Mouse (Mus musculus): ENCODE results near the gene Hip1r.
A peak's percentile ranks its signal among the peaks of the same experiment; 100 is the strongest.

Hip1r gene

DNA sequence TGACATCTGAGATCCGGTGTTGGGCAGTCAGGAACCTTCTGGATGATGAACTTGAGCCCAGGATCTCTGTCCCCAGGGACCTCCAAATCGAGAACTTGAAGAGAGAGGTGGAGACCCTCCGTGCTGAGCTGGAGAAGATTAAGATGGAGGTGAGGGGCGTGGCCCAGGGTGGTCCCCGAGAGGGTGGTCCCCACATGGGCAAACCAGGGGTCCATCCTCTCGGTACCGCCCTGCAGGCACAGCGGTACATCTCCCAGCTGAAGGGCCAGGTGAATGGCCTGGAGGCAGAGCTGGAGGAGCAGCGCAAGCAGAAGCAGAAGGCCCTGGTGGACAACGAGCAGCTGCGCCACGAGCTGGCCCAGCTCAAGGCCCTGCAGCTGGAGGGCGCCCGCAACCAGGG is 23.3 kb downstream of the Hip1r start:
- no peak for DNase-seq (ENCODE audit: low read depth, low spot score)

DNA sequence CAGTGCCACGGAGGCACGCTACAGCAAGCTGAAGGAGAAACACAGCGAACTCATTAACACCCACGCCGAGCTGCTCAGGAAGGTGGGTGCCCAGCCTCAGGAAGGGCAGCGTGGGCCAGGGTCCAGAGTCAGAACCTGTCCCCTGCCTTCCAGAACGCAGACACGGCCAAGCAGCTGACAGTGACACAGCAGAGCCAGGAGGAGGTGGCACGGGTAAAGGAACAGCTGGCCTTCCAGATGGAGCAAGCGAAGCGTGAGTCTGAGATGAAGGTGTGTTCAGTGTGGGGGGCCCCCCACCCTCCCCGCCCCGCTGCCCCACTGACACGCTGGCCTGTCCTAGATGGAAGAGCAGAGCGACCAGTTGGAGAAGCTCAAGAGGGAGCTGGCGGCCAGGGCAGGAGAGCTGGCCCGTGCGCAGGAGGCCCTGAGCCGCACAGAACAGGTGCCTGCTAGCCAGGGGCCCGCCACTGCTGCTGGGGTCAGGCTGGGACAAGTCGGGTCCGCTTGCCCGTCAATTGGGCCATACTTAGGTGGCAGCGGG is 23.9 kb downstream of the Hip1r start:
- no peak for DNase-seq (ENCODE audit: low read depth, low spot score)

DNA sequence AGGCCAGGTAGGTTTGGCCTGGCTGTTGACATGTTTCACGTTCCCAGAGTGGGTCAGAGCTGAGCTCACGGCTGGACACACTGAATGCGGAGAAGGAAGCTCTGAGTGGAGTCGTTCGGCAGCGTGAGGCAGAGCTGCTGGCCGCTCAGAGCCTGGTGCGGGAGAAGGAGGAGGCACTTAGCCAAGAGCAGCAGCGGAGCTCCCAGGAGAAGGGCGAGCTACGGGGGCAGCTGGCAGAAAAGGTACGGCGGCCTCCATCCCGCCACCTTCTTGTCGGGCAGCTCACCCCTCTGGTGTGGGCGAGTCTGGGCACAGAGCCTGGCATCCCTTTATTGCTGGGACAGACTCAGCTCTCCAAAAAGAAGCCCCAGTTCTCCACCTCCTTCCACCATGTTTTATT is 24.4 kb downstream of the Hip1r start:
- no peak for DNase-seq (ENCODE audit: low read depth, low spot score)

DNA sequence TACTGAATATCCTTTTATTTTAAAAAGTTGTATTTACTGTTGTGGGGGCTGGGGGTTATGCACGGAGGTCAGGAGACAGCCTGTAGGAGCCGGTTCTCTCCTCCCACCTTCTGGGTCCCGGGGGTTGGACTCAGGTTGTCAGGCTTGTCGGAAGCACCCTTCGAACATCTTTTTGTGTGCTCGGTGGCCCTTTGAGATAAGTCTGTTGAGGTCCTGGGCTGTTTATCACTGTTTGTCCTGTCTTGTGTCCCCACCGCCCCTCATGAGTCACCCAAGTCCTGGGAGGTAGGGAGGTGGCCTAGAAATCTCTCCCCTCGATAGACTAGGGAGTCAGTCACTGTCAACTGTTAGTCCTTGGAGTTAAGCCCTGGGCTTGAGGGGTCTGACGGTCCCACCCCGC is 24.9 kb downstream of the Hip1r start:
- DNase-seq (ENCODE audit: low read depth, low spot score), result no peak

DNA sequence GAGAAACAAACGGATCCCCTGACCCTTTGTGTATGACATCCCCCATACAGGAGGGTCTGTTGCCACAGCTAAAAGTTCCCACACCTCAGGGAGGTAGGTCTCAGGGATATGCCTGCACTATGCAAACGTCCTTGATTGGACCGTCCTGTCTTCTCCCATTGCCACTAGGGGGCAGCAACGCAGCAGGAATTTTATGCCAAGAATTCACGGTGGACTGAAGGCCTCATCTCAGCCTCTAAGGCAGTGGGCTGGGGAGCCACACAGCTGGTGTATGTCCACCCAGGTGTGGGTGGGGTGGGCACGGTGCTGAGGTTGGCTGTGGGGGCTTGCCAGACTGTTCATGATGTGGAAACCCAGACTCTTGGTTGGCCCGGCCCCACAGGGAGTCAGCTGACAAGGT is 27.4 kb downstream of the Hip1r start:
- peak; percentile 83 for DNase-seq (ENCODE audit: low read depth, low spot score)

DNA sequence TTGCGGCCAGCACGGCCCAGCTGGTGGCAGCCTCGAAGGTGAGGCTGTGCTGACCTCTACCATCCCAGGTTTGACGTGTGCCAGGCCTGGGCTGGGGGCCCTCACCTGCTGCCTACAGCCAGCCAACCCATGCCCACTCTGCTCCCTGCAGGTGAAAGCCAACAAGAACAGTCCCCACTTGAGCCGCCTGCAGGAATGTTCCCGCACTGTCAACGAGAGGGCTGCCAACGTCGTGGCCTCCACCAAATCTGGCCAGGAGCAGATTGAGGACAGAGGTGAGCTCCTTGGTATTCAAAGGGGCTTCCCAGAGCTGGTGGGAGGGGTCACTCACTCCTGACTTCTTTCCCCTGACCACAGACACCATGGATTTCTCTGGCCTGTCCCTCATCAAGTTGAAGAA is 27.8 kb downstream of the Hip1r start:
- DNase-seq (ENCODE audit: low read depth, low spot score), result no peak

DNA sequence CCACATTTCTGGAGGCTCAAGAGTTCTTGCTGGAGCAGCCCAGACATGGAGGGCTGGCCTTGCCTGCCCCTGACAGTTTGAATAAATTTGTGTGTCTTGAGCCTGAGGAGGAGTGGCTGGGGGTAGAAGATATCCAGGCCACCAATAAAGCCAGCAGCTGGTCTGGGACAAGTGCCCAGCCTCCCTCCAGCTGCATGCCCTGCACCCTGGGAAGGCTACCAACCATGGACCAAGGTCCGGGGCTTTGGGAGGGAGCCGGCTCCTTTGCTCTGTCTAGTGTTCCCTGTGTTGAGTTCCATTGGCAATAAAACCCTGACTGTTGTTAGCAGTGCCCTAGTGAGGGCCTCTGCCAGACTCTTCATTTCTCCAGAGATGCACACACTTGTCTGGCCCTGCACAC is 29.4 kb downstream of the Hip1r start:
- DNase-seq (ENCODE audit: low read depth, low spot score), result no peak

DNA sequence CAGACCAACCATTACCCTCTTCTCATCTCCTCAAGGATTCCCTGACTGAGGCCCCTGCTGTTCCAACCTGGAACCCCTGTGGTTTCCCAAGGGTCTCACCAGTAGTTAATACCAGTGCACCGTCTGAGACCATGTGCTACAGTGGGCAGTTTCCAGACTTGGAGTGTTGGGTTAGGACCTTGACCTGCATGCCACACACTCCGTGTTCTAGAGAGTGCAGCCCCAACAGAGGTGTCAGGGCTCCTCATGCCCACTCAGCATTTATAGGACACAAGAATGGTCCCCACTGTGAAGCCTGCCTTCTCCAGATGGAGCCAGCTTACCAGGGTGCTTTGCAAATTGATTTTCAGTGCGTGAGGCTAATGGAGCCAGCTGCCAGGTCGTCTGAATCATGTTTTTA is 29.9 kb downstream of the Hip1r start:
- DNase-seq (ENCODE audit: low read depth, low spot score), result no peak

DNA sequence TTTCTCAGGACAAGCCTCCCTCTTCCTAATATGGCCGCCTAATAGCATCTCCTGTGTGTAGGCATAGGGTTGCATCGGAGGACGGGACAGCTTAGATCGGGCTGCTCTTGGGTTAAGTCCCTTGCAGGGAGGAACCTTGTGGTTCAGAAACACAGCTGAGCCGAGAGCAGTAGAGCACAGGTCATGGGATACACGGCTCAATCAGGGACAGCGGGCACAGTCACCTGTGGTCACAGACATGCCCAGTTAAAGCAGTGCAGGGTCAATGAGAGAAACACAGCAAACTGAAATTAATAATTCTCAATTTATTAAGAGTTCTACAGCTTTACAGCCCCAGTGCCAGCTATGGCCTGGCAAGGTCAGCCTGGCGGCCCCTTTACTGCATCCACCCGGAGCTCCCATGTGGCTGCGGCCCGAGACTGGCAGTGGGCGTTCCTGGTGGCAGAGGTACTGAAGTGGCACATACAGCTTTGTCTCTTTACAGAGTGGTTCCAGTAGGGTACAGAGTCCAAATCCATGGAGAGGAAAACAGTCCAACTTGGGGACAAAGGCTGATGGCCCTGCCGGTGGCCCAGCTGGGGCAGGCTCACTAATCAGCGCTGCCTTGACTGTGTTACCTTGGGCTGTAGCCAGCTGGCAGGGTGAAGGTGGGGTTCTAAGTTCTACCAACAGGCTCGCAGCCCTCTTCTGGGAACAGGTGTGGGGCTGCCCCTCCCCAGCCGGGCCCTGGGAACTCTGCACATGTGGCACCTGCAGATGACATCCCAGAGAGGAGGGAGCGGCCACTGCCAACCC is 31.1 kb downstream of the Hip1r start:
- no peak for DNase-seq (ENCODE audit: low read depth, low spot score)

DNA sequence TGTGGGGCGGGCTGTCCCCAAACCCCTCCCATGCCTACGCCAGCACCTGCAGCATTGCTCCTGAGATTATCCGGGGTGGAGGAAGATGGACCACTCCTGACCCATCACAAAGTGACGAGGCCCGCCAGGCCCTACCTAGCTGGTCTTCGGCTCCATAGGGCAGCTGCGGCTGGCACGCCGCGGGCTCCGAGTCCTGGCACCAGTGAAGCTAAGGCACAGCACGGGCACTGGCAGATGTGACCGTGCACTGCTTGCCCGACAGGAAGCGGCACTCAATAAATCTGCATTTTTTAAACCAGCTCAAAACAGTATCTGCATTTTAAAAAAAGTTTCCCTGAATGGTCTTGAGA is 31.7 kb downstream of the Hip1r start:
- DNase-seq (ENCODE audit: low read depth, low spot score), result no peak

DNA sequence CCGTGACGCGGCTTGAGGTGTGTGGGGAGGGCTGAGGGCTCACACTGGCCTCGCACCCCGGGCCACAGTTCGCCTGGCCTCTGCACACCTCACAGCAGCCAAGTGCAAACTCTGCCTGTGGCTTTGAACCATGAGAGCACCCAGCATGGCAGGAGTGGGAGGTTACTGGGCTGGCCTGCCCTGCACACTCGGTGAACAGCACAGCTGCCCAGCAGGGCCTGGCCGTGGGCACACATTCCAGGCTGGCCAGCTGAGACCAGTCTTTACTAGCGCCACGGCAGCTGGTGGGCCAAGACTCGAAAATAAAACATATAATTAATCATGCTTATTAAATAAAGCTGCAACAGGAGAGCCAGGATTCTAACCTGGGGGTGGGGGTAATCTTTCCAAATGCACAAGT is 32.2 kb downstream of the Hip1r start:
- DNase-seq (ENCODE audit: low read depth, low spot score), result no peak

DNA sequence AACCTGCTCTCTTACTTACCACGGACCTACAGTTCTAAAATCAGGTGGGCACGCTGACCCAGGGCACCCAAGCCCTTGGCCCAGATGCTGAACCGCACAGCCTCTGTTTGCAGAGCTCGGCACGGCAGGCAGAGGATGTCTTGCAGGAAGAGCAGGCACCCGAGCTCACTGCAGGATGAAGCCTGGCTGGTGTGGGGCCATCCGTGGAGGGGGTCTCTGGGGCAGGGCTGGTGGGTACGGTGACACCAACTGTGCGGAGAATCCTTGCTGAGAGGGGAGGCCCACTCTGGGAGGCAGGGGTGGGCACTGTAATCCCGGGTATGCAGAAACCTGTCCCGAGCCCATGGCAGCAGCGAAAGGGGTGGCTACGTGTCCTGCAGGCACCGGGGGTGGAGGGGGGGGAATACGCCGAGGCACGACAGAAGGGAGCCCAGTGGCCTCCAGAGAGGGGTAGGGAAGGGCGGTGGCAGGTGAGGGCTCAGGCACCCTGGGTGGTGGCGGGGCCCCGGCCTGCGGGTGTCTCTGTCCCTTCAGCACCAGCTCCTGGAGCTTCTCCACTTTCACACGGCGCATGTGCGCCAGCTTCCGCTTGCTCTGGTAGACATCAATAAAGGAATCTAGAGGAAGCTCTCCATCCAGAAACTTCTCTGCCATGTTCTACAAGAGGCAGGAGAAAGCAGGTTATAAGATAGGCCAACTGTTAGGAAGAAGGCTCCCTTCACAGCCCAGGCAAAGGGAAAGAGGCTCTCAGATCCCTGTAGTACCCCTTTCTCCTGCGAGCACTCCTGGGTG is 32.9 kb downstream of the Hip1r start:
- DNase-seq (ENCODE audit: low read depth, low spot score), result no peak

DNA sequence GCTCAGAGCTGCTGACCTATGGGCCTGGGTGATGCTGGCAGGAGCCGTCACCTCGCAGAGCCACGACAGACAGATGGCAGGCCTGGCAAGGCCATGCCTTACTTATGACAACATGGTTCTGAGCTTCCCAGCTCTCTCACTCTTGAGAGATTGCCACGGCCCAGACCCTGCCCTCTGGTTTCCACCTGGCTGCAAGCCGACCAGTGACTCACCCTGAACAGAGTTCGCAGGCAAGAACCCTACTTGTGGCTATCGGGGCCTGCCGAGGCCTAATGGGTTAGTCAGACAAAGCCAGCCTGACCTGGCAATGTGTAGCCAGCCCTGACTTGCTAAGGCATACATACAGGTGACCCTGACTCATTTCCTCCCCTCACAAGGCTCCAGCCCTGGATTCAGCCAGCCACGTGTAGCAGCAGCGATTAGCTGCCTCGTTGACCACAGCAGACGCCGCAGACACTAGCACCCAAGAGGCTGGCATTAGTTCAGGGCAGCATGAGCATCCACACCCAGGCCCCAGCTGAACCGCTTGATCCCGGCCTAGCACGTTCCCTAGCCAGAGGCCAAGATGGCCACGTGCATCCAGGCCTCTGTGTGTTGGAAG is 33.6 kb downstream of the Hip1r start:
- DNase-seq (ENCODE audit: low read depth, low spot score), result no peak

DNA sequence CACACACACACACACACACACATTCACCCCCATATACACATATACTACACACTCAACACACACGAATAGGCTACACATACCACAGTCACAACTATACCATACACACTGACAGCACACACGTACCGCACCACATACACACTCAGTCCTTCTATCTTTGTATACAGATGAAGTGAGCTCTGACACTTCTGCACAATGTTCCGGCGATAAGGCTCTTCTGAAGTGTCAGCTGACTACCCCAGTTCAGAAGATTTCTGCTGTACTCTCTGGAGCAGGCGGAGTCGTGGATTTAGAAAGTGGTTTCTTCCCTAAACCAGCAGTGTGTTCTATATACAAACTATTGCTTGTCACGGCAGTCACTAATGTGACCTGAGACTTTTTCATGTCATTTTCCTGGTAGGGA is 36.6 kb downstream of the Hip1r start:
- no peak for DNase-seq (ENCODE audit: low read depth, low spot score)

DNA sequence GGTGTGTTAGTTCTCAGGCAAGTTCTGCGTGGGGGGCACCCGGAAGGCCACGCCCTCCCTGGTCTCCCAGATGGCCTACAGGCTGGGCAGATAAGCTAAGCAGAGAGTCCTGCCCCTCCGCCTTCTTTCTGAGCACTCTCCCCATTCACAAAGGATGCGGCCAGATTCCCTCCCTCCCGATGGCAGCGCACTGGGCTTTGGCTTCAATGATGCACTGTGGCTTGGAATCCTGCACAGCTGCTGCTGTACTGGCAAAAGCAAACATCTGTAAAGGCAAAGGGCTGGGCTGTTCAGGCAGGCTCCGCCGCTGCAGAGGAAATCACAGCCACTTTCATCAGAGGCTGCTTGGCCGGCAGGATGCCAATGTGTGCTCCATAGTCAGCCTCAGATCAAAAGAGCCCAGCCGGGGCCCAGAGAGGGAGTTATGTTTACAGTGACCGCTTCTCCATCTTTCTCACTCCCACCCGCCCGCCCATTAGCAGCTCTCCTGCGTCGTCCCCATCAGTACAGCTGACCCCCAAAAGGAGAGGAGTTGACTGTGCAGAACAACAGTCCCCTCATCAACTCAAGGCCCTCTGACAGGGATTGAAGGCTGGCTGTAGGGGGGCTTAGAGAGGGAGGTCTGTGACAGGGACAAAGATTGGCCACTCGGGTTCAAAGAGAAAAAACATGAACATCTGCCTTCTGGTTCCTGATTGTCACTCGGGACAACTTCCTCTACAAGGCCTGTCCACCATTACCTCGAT is 37.7 kb downstream of the Hip1r start:
- no peak for DNase-seq (ENCODE audit: low read depth, low spot score)

DNA sequence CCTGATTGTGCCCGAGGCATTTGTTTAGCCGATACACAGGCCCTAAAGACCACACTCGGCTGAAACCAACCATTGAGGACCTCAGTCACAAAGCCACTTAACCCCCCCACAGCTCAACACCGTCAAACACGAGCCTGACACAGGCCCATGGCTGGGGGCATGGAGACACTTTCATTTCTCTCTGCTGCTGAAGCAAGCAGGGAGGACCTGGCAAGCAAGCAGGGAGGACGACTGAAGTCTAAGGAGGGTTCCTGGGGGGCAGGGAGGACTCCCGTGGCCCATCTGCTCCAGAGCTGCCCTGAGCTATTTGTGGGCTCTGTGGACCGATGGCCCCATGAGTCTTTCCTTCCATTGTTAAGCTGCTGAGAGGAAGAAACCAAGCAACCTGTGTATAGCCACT is 38.5 kb downstream of the Hip1r start:
- no peak for DNase-seq (ENCODE audit: low read depth, low spot score)

DNA sequence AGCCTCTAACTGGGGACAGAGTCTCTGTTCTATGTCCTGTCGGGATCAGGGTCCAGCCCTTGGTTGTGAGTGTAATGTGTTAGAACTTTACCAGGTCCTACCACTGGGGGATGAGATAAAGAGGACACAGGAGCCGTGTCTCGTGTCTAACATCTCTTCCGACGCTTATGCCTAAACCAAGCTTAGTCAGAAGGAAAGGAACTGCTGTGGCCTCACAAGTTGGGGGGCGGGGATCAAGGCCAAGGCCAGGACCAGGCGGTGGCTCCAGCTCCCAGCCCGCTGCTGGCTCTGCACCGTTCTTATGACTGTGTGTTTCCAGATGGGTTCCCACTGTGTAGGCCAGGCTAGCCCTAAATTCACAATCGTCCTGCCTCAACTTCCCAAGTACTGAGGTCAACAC is 39.5 kb downstream of the Hip1r start:
- DNase-seq (ENCODE audit: low read depth, low spot score), result no peak

DNA sequence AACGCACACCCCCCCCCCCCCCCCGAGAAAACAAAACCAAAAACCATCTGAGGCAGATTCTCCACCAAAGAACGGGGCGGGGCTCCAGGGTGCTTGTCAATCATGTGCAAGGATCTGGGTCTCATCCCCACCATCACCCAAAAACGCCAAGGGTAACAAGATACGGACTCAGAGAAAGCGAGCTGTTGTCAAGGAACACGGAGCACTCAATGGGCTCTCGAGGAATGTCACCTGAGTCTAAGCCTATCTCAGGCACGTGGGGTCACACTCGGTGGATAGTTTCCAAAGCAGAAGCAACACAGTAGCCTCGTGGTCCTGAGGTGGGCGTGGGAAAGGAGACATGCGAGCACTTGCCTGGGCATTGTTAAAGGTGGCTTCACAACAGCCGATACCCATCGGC is 40.3 kb downstream of the Hip1r start:
- no peak for DNase-seq (ENCODE audit: low read depth, low spot score)

DNA sequence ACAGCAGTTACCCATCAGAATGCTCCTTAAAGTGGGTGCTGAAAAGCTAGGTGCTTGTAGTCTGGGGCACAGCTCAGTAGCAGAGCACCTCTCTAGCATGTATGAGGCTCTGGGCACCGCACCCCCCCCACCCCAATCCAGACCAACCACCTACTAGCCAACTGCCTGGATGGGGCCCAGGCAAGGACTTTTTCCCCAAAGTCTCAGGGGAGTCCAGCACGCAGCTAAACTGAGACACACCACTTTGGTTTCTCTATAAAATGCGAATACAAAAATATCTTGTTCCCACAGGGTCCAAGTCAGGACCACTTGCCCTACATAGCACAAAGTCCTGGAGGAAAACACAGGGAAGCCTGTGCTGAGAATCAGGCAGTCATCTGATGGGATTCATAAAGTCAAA is 40.8 kb downstream of the Hip1r start:
- no peak for DNase-seq (ENCODE audit: low read depth, low spot score)

DNA sequence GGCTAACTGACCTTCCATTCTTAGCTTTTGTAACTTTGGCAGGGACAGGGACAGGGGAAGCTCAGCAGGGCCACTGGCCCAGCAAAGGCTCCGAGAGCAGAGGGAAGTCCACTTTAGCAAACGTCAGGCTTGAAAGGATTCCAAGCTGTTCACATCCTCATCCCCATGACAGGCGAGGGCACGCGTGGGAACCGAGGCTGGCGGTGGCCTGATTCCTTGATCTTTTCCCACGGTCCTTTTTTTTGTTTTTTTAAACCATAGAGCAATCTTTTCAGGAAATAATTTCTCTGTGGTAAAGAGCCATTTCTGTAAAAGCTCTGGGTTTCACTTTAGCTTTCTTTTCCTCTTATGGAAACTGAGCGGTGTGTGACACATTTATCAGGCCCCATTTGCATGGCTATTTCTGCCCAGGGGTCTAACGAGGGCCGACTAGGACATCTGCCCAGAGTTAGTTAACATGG is 41.4 kb downstream of the Hip1r start:
- DNase-seq (ENCODE audit: low read depth, low spot score), result no peak

DNA sequence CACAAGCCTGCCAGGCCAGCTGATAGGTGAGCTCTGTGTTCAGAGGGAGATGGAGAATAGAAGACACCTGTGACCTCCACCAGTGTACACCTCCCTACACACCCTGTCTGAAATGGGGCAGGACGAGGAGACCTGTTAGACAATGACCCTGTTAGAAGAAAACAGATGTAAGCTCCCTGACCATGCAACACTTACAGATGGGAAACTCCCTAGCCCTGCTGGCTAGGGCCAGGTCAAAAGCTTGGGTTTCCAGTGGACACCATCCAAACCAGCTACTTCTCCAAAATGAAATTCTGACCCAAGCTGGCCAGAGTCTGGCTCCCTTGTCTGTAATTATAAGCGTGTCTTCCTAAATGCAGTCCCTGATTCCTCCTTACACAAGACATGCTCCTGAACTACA is 42.3 kb downstream of the Hip1r start:
- no peak for DNase-seq (ENCODE audit: low read depth, low spot score)

DNA sequence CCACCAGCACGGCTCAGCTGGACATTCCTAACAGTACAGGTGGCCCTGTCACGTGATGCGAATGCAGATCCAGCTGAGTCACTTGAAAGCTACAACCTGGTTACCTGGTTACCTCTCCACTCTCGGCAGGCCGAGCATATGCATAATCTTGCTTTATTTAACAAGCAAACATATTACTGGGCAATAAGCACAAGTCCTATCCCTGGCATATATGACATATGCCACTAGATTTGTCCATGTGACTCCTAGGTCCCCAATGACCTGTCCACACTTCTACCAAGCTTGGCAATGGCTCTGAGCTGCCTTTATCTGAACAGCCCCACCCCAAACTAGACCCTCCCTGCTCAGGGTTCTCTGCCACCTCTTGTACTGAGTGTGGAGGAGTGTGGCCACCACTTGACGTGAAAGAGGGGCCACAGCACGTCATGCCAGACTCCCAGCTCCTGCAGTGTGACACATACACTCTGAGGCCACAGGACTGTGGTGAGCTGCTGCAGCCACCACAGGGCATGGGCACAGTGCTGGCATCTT is 42.9 kb downstream of the Hip1r start:
- no peak for DNase-seq (ENCODE audit: low read depth, low spot score)
